Mouse (Mus musculus) limb, embryonic 12.5 days (tissue): ENCODE measurements around the gene Pnpla1. TPM values are rescaled to one million over a fixed set of nuclear protein-coding genes. Genes with fewer than 3 reads are reported as not detected.

Source experiments
- ATAC-seq: fragments of 200-750 bp; cut with Nextera tagmentation; 2 replicates; pipeline ENCODE4 v1.8.0; 2017; ENCODE audit warnings: low read depth, moderate TSS enrichment; ENCODE audit not compliant: insufficient number of reproducible peaks, insufficient read depth, low FRiP score, low TSS enrichment
- H3K27ac ChIP-seq: fragments of 300-500 bp; sonication (generic); 2 replicates; pipeline ENCODE4 v1.5.1; 2016; ENCODE audit warnings: mild to moderate bottlenecking, moderate library complexity
- H3K27me3 ChIP-seq: fragments of 300-500 bp; sonication (generic); 2 replicates; pipeline ENCODE4 v1.6.1; 2016; ENCODE audit warnings: mild to moderate bottlenecking, moderate library complexity
- H3K36me3 ChIP-seq: fragments of 300-500 bp; sonication (generic); 2 replicates; pipeline ENCODE4 v1.6.1; 2016; ENCODE audit warnings: mild to moderate bottlenecking, moderate library complexity
- H3K4me1 ChIP-seq: fragments of 300-500 bp; sonication (generic); replicated peaks from 2 replicates; pipeline ENCODE4 v1.6.1; 2016
- H3K4me2 ChIP-seq: fragments of 300-500 bp; sonication (generic); 2 replicates; pipeline ENCODE4 v1.6.1; 2016; ENCODE audit warnings: mild to moderate bottlenecking, moderate library complexity
- H3K4me3 ChIP-seq: fragments of 300-500 bp; sonication (generic); replicated peaks from 2 replicates; pipeline ENCODE4 v1.5.1; 2016; ENCODE audit warnings: mild to moderate bottlenecking
- H3K9ac ChIP-seq: fragments of 300-500 bp; sonication (generic); replicated peaks from 2 replicates; pipeline ENCODE4 v1.6.1; 2016; ENCODE audit warnings: mild to moderate bottlenecking, moderate library complexity
- H3K9me3 ChIP-seq: fragments of 300-500 bp; sonication (generic); 2 replicates; pipeline ENCODE4 v1.6.1; 2016; ENCODE audit warnings: mild to moderate bottlenecking, moderate library complexity
- WGBS: fragments of 180-500 bp; shearing (Covaris S2); methylation state at CpG from one replicate; pipeline ENCODE4 v1.1.7; 2016; 5-methylcytosine and 5-hydroxymethylcytosine counted together
- polyA plus RNA-seq: library from polyadenylated mRNA; unstranded; fragments of >200 nt; fragmentation: Nextera tagmentation; extraction: Ambion mirVana; gene quantifications from 2 replicates; pipeline ENCODE4 v1.2.1, GENCODE M21; 2016

Pnpla1 gene
- polyA plus RNA-seq, 1 experiment from 2014 or later, result not detected

DNA sequence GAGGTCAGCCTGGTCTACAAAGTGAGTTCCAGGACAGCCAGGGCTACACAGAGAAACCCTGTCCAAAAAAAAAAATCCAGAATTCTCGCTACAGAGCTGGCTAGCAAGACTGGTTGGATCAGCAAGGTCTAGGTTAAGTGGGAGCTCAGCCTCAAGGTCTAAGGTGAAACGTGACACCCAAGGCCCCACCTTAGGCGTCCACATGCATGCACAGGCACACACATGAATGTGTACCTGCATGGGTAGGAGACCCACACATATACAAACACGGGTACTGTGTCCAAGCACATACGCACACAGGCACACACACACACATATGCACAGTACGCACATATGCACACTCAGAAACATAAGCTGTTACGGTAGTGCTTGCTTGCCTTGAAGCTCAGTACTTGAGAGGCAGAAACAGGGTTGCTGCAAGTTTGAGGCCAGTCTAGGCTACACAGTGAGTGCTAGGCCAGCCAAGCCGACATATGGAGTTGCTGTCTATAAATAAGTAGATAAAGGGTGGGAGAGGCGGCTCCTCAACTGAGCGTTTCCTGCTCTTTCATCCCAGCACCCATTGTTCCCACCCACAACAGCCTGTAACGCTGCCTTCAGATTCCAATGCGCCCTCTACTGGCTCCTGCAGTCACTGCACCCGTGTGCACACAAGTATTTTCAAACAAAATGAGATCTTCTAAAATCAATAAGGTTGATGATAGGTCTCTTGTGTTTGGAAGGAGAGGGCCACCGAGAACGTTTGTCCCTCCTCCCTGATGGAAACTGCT is 68.8 kb downstream of the Pnpla1 start:
- no peak for ATAC-seq
- H3K27ac ChIP-seq, result no peak overlapping the region
- 50% methylated on average over 15 of the region's 15 CpGs for WGBS

DNA sequence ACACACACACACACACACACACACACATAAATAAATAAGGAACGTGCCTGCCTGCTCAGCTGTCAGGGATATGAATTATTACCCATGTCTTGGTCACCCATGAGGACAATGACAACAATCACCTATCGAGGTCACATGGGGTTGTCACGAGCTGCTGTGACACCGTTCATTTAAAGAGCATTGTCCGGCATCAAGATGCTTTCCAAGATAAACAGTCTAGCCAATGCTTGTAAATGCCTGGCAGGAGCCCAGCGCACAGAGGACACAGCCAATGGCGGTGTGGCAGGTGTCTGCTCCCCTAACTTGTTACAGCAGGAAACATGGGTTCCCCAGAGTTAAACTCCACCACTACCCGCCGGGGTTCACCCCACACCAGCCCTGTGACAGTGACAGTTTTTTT is 69.8 kb downstream of the Pnpla1 start:
- no peak overlapping the region for H3K9ac ChIP-seq
- ATAC-seq, result no peak
- H3K4me3 ChIP-seq, result no peak overlapping the region
- H3K9me3 ChIP-seq, result no peaks in the 10 kb centered on the region
- peaks cover 10% of the 10 kb centered on the region for H3K4me1 ChIP-seq
- no peak overlapping the region for H3K4me2 ChIP-seq
- H3K27ac ChIP-seq, result no peak overlapping the region
- H3K36me3 ChIP-seq, result no peaks in the 10 kb centered on the region
- WGBS, result 87% methylated on average over 9 of the region's 9 CpGs
- H3K27me3 ChIP-seq, result no peaks in the 10 kb centered on the region

More for the DNA sequence above, 68.8 kb downstream of the Pnpla1 start:
- no peaks in the 10 kb centered on the region for H3K27me3 ChIP-seq
- H3K36me3 ChIP-seq, result no peaks in the 10 kb centered on the region
- H3K4me3 ChIP-seq, result no peak overlapping the region
- H3K4me1 ChIP-seq, result peaks cover 10% of the 10 kb centered on the region
- H3K9me3 ChIP-seq, result no peaks in the 10 kb centered on the region
- no peak overlapping the region for H3K9ac ChIP-seq
- H3K4me2 ChIP-seq, result no peak overlapping the region

DNA sequence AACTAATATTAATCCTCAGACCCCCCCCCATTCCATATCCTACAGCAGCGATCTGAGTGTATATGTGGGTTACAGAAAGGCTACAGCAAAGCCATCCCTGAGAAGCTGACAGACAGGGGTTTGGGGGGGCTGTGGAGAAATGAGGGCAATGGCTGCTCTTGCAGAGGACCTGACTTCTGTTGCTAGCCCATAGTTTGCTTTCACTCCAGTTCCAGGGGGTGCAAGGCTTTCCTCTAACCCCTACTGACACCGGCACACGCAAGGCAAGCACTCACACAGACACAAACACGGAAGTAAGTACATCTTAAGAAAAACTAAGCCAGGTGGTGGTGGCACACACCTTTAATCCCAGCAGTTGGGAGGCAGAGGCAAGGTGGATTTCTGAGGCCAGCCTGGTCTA is 71.2 kb downstream of the Pnpla1 start:
- no peaks in the 10 kb centered on the region for H3K36me3 ChIP-seq
- no peak overlapping the region for H3K4me3 ChIP-seq
- H3K27ac ChIP-seq, result no peak overlapping the region
- no peak overlapping the region for H3K4me2 ChIP-seq
- ATAC-seq, result no peak
- H3K4me1 ChIP-seq, result peaks cover 10% of the 10 kb centered on the region
- H3K9me3 ChIP-seq, result no peaks in the 10 kb centered on the region
- WGBS, result 95% methylated on average over 4 of the region's 4 CpGs
- no peak overlapping the region for H3K9ac ChIP-seq
- no peaks in the 10 kb centered on the region for H3K27me3 ChIP-seq

DNA sequence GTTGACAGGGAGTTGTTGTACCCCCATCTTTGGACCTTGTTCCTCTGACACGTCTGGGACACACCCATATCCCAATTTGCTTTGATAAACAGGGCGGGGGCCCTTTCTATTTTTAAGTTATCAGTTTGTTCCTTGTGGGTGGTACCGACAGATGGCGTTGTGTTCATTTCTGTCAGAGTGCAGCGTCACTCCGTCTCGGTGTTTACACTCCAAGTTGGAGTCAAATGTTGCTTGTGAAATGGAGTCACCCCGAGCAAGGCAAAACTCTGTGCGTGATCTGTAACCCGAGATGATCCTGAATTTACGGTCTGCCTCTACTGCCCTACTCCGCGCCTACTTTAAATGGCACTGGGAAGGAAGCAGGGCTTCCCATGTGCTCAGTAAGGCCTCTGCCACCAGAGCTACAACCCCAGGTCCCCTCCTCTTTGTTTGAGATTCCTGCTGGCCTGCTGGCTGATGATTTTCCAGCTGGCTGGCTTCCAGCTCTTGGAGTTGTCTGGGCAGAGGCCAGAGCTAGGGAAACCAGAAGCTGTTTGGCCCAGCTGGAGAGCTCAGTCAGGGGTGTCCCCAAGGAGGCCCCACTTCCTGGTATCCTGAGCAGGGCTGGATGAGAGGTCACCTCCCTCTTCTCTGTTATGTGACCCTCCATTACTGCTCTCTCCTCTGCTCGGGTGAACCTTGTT is 72.3 kb downstream of the Pnpla1 start:
- no peaks in the 10 kb centered on the region for H3K27me3 ChIP-seq
- no peaks in the 10 kb centered on the region for H3K36me3 ChIP-seq
- H3K27ac ChIP-seq, result peak overlapping the region; percentile 89
- peaks cover 10% of the 10 kb centered on the region for H3K4me1 ChIP-seq
- H3K4me3 ChIP-seq, result 0 out of 2 replicates have a peak overlapping the region, but pooled peaks have one; percentile 6
- WGBS, result 18% methylated on average over 14 of the region's 14 CpGs
- H3K9ac ChIP-seq, result no peak overlapping the region
- peak; percentile 73 for ATAC-seq
- peak overlapping the region; percentile 35 for H3K4me2 ChIP-seq
- no peaks in the 10 kb centered on the region for H3K9me3 ChIP-seq

DNA sequence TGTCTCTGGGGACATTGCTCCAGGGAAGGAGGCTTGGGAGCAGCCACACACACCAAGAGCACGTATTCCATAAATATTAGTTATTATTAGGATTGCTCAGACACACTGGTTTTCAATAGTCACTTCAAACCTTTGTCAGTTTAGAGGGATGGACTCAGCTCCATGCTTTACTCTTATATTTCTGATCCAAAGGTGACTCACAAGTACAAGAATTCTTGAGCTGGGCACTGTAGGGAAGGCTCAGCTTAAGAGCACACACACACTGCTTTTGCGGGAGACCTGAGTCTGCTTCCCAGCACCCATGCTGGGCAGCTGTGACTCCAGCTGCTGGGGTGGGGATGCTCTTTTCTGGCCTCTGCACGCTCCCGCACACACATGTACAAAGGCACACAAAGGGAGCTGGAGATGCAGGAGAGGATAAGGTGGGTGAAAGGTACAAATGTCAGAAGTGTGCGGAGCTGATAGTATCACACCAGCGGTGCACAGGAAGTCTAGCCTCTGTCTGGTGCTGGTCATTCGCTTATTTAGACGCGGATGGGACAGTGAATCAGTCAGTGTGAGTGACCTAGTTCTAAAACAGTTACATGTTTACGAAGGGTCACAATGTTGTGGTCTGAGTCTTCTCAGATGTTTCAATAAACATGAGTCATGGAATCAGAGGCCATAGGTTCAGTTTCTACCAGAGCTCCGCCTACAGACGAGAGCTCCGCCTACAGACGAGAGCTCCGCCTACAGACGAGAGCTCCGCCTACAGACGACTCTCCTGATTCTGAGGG is 73.4 kb downstream of the Pnpla1 start:
- WGBS, result 91% methylated on average over 18 of the region's 18 CpGs
- Histone ChIP-seq H3K27ac (peak overlapping the region; percentile 45; the same call in 1 of the 2 replicates), H3K4me2 (no peak overlapping the region)

GRCm38 (mm10) chr17:28932274-28932673 is 74.1 kb downstream of the Pnpla1 start:
- Histone ChIP-seq H3K4me1 (peaks cover 10% of the 10 kb centered on the region), H3K9ac (no peak overlapping the region), H3K36me3 (no peaks in the 10 kb centered on the region), H3K9me3 (no peaks in the 10 kb centered on the region), H3K4me2 (no peak overlapping the region), H3K27ac (no peak overlapping the region), H3K27me3 (no peaks in the 10 kb centered on the region), H3K4me3 (no peak overlapping the region)
- no peak for ATAC-seq
- 92% methylated on average over 4 of the region's 4 CpGs for WGBS

More for the DNA sequence above, 73.4 kb downstream of the Pnpla1 start:
- H3K4me3 ChIP-seq, result no peak overlapping the region
- H3K9me3 ChIP-seq, result no peaks in the 10 kb centered on the region
- H3K4me1 ChIP-seq, result peaks cover 10% of the 10 kb centered on the region
- no peak overlapping the region for H3K9ac ChIP-seq
- no peaks in the 10 kb centered on the region for H3K36me3 ChIP-seq
- H3K27me3 ChIP-seq, result no peaks in the 10 kb centered on the region
- ATAC-seq, result no peak

DNA sequence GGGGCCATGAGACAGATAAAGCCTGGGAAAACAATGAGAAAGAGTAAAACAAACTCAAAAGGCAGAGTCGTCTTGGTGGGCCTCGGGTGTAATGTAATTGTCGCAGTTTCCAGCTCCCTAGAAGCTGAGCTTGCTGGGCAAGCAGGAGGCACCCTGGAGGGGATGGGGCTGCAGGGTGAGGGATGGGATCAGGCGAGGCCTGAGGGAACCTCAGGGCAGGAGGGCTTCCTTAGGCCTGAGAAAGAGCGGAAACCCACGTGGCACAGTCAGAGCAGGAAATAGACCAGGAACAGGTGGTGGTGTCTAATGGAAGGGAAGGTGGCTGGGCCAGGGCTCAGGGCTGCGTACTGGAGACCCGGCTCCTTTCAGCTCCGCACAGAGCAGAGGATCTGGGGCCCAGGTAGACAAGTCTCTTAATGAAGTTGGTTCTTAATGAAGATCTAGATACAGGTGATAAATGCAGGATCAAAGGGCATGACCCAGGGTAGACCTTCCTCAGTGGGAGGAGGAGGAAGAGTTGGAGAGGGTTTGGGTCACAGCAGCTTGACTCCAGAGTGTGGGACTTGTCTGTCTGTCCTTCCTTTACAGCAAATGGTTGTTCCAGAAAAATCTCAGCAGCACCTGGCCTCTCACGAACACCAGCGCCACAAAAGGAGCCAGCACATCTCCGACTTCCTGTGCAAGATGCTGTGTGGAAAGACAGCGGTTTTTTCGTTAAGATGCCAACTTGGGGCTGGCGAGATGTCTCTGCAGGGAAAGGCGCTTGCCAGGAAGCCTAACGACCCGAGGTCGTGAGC is 76.1 kb downstream of the Pnpla1 start:
- Histone ChIP-seq H3K4me2 (no peak overlapping the region), H3K36me3 (no peaks in the 10 kb centered on the region), H3K27me3 (no peaks in the 10 kb centered on the region), H3K9me3 (no peaks in the 10 kb centered on the region), H3K4me1 (peaks cover 10% of the 10 kb centered on the region), H3K9ac (no peak overlapping the region), H3K4me3 (no peak overlapping the region), H3K27ac (no peak overlapping the region)
- no peak for ATAC-seq
- WGBS, result 77% methylated on average over 19 of the region's 19 CpGs

- Histone ChIP-seq H3K27me3 (no peaks in the 10 kb centered on the region), H3K9ac (no peak overlapping the region), H3K4me1 (no peaks in the 10 kb centered on the region), H3K36me3 (no peaks in the 10 kb centered on the region), H3K4me2 (no peak overlapping the region), H3K9me3 (no peaks in the 10 kb centered on the region), H3K4me3 (no peak overlapping the region), H3K27ac (no peak overlapping the region)
- 92% methylated on average over 7 of the region's 7 CpGs for WGBS
- ATAC-seq, result no peak
Measured at GRCm38 (mm10) chr17:28936133-28936532, 77.9 kb downstream of the Pnpla1 start.

DNA sequence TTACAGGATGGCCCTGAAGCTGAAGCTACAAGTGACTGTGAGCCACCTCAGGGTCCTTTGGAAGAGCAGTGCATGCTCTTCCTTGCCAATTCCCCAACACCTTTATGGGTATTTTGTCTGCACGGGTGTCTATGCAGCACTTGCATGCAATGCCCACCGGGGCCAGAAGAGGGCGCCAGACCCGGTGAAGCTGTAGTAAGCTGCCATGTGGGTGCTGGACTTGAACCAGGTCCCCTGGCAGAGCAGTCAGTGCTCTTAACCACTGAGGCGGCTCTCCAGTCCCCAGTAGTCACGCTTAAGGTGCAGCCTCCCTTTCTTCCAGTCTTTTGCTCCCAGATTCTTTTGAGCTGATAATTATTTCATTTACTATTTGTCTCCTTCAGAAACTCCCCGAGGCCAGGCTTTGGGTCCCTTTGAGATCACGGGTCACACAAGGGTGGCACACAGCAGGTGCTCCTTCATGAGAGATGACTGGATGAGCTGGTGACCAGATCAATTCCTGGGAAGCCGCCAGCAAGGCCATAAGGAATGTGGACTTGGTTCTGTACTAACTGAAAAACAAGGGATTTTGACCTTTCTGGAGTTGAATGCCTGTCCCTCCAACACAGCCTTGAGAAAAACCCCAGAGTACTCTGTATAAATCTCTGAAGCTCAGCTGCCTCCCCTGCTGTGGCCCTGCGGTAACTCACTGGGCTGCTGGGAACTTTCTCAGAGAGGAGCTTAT is 78.6 kb downstream of the Pnpla1 start:
- Histone ChIP-seq H3K4me3 (no peak overlapping the region), H3K36me3 (no peaks in the 10 kb centered on the region), H3K9ac (no peak overlapping the region), H3K4me1 (no peaks in the 10 kb centered on the region), H3K4me2 (no peak overlapping the region), H3K9me3 (no peaks in the 10 kb centered on the region), H3K27me3 (no peaks in the 10 kb centered on the region), H3K27ac (no peak overlapping the region)
- 82% methylated on average over 10 of the region's 10 CpGs for WGBS
- no peak for ATAC-seq
